Mouse (Mus musculus): Measurements from ENCODE around the gene Srp9.
"Not testable (repeated sequence)": the region's sequence is repeated elsewhere in the genome, so short reads cannot be mapped to it uniquely, and the experiment has no call there.

Gene Srp9

DNA sequence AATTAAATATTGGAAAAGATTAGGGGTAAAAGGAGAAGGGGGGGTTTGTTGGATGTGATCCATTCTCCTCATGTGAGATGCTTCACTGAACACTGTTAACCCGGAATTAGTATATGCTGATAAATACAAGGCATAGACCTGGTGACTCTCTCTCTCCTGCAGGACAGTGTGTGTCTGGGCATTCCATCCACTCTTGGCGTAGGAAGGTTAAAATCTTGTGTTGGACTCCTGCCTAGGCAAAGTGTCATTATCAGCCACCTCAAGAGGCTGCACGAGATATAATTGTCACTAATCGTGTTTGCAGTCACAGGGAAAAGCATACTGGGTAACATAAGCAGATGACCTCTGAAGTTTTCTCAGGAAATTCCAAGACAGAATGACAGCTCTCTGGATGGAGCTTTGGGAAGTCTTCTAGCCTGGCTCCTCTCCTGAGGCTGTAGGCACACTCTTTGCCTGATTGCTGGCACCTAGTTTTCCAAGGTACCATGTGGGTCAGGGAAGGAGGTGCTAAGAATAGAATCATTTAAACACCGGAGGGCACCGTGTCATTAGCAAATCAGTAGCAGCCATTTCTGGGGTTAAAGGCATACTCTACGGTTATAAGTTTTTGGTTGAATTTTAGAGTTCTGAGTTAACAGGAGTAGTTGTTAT lies 24.5 kb downstream of the Srp9 start:
- DNase-seq: no peak

DNA sequence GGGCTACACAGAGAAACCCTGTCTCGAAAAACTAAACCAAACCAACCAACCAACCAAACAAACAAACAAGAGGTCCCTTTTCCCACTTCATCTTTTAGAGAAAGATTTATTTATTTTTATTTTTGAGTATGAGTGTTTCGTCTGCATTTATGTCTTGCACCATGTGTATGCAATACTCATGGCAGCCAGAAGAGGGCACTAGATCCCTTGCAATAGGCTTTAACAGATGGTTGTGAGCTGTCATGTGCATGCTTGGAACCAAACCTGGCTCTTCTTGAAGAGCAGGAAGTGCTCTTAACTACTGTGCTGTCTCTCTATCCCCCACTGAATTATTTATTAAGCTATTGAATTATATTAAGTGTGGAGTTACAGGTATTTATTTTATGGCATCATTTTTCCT lies 25.4 kb downstream of the Srp9 start:
- DNase-seq: no peak

DNA sequence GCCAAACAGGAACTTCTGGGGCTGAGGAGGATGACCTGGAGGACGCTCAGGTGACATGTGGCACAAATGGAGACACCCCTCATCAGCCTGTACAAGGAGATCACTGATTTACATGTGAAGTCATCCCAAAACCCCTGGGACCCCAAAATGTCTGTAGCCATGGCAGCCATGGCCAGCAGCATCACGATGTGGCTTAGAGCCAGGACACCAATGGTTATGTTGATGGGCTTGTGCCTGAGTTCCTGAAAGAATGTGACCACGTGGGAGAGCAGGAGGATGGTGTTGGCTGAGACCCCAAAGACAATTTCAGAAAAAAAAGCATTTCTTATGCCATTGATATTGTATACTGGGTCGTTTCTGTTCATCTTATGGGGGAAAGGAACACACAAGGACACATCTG lies 33.2 kb downstream of the Srp9 start:
- DNase-seq: no peak

GRCm38 (mm10) chr1:182159575-182159974 lies 35.0 kb downstream of the Srp9 start:
- DNase-seq: no peak

DNA sequence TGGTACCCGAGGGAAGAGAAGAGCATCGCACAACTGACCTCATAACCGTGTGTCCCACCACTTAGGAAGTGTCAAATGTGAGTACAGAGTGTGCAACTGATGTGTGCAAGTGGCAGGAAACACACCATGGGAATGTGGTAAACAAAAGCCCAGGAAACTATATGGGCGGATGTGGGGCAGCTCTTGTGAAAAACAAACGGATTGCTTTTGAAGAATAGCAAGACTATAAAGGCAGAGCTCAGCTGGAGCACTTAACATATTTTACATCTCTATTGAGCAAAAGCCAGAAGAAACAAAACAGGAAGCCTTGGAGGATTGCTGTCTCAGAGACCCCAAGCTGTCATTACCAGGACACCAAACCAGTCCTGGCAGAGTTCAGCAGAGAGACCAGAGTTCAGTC lies 38.4 kb downstream of the Srp9 start:
- no peak for DNase-seq

DNA sequence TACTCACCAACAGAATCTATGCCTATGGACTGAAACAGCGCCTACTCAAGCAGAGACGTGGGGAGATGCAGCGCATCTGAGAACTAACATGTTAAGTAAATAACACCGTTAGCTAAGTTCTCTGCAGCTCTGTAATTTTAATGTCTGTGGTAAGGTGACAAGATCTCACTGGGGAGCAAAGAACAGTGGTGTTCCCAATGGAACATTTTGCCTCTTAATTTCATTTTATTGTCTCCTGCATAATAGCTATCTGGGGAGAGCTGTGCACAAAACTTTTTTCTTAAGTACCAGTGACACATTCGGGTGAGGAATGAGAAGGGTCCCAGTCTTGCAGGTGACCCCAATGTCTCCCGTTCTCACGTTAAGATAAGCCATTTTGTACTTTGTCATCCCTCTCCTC lies 39.8 kb downstream of the Srp9 start, which contains the start of gene Vmn1r1:
Gene Vmn1r1, minus strand, starts transcription at position 101 of the 400 bp plus-strand sequence.
- no peak for DNase-seq

- DNase-seq: not testable (repeated sequence)
Measured at GRCm38 (mm10) chr1:182170206-182170605, 45.7 kb downstream of the Srp9 start.

- not testable (repeated sequence) for DNase-seq
Measured at GRCm38 (mm10) chr1:182176985-182177384, 52.4 kb downstream of the Srp9 start.

- DNase-seq: no peak
Measured at GRCm38 (mm10) chr1:182181456-182182305, 57.1 kb downstream of the Srp9 start.
